Mouse (Mus musculus): Measurements from ENCODE around the gene Ergic2.

DNA sequence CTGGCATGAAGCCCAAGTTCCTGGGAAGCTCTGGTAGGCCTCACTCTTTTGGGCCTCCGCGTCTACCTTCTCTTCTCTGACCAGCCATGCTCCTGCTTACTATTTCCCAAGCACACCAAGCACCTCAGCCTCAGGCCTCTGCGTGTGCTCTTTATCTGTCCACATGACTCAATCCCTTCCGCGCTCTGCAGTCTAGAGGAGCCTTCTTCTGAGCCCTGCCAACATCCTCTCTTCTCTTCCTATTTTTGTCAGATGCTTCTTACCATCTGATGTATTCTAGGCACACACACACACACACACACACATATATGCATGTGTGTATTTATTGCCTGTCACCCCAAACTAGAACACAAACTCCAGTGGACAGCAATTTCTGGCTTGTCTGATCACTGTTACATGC is 29.5 kb upstream of the Ergic2 start:
- TF ChIP-seq CTCF (conservative IDR thresholded peaks at IDR 0.05; ENCODE audit: low read length) (no peak), NANOG (IDR thresholded peaks at IDR 0.05; ENCODE audit: borderline replicate concordance, low read length) (no peak), POU5F1 (IDR thresholded peaks at IDR 0.05; ENCODE audit: borderline replicate concordance, low read length) (no peak)

Data from E14TG2a.4 (cell line).